Mouse (Mus musculus) midbrain, embryonic 11.5 days (tissue): ENCODE measurements around the gene Tk1. TPM values are rescaled to one million over a fixed set of nuclear protein-coding genes. Genes with fewer than 3 reads are reported as not detected.
"Not testable (repeated sequence)": the region's sequence is repeated elsewhere in the genome, so short reads cannot be mapped to it uniquely, and the experiment has no call there.

ENCODE experiments used
- ATAC-seq: fragments of 200-750 bp; cut with Nextera tagmentation; 2 replicates; pipeline ENCODE4 v1.8.0; 2017; ENCODE audit warnings: moderate TSS enrichment, moderate library complexity; ENCODE audit not compliant: low FRiP score
- DNase-seq: peaks from one replicate; pipeline ENCODE4 v3.0.0; 2015; ENCODE audit warnings: low spot score; ENCODE audit errors: missing footprints
- H3K27ac ChIP-seq: fragments of 300-500 bp; sonication (generic); 2 replicates; pipeline ENCODE4 v1.5.1; 2014; ENCODE audit warnings: low read depth, low read length
- H3K27me3 ChIP-seq: fragments of 300-500 bp; sonication (generic); 2 replicates; pipeline ENCODE4 v1.6.1; 2014; ENCODE audit warnings: mild to moderate bottlenecking, low read length, moderate library complexity, mixed read lengths; ENCODE audit not compliant: control insufficient read depth, insufficient read depth
- H3K36me3 ChIP-seq: fragments of 300-500 bp; sonication (generic); 2 replicates; pipeline ENCODE4 v1.6.1; 2014; ENCODE audit warnings: mild to moderate bottlenecking, low read length, moderate library complexity, mixed read lengths; ENCODE audit not compliant: control insufficient read depth, insufficient read depth
- H3K4me1 ChIP-seq: fragments of 300-500 bp; sonication (generic); 2 replicates; pipeline ENCODE4 v1.6.1; 2014; ENCODE audit warnings: low read length; ENCODE audit not compliant: control insufficient read depth, insufficient read depth
- H3K4me2 ChIP-seq: fragments of 300-500 bp; sonication (generic); 2 replicates; pipeline ENCODE4 v1.6.1; 2014; ENCODE audit warnings: mild to moderate bottlenecking, moderate library complexity
- H3K4me3 ChIP-seq: fragments of 300-500 bp; sonication (generic); 2 replicates; pipeline ENCODE4 v1.5.1; 2014; ENCODE audit warnings: low read depth, low read length
- H3K9ac ChIP-seq: fragments of 300-500 bp; sonication (generic); 2 replicates; pipeline ENCODE4 v1.6.1; 2014; ENCODE audit warnings: low read length
- H3K9me3 ChIP-seq: fragments of 300-500 bp; sonication (generic); 2 replicates; pipeline ENCODE4 v1.6.1; 2016; ENCODE audit warnings: low read length; ENCODE audit not compliant: control insufficient read depth
- WGBS: fragments of 180-500 bp; shearing (Covaris S2); extraction: QIAGEN DNeasy Blood & Tissue Kit; methylation state at CpG from one replicate; pipeline ENCODE4 v1.1.7; 2014; 5-methylcytosine and 5-hydroxymethylcytosine counted together
- polyA plus RNA-seq: library from polyadenylated mRNA; unstranded; fragments of >200 nt; fragmentation: Nextera tagmentation; extraction: Ambion mirVana; gene quantifications from 2 replicates; pipeline ENCODE4 v1.2.1, GENCODE M21; 2014

The Tk1 gene
- polyA plus RNA-seq, 1 experiment from 2014 or later: 87.1 TPM

DNA sequence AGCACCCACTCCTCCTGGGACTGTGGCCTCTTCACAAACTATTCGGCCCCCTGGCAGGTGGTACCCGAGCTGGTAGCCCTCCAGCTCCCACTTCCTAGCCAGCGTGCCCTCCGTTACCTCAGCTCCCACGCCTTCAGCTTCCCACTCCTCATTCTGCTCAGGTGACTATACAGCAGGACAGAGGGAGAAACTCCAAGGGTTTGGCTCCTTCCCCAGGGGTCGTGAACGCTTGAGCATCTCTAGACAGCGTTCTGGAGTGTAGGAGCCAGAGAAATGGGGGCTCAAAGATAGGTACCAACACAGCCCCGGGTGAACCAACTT, 34.5 kb downstream of the Tk1 start:
- H3K4me2 ChIP-seq: no peak overlapping the region
- DNase-seq: no peak
- WGBS: 88% methylated on average over 9 of the region's 9 CpGs
- H3K9me3 ChIP-seq: no peaks in the 10 kb centered on the region
- no peak overlapping the region for H3K9ac ChIP-seq
- no peak for ATAC-seq
- H3K27ac ChIP-seq: no peak overlapping the region
- H3K36me3 ChIP-seq: no peaks in the 10 kb centered on the region
- H3K27me3 ChIP-seq: peaks cover 8% of the 10 kb centered on the region
- no peaks in the 10 kb centered on the region for H3K4me1 ChIP-seq
- H3K4me3 ChIP-seq: no peak overlapping the region

DNA sequence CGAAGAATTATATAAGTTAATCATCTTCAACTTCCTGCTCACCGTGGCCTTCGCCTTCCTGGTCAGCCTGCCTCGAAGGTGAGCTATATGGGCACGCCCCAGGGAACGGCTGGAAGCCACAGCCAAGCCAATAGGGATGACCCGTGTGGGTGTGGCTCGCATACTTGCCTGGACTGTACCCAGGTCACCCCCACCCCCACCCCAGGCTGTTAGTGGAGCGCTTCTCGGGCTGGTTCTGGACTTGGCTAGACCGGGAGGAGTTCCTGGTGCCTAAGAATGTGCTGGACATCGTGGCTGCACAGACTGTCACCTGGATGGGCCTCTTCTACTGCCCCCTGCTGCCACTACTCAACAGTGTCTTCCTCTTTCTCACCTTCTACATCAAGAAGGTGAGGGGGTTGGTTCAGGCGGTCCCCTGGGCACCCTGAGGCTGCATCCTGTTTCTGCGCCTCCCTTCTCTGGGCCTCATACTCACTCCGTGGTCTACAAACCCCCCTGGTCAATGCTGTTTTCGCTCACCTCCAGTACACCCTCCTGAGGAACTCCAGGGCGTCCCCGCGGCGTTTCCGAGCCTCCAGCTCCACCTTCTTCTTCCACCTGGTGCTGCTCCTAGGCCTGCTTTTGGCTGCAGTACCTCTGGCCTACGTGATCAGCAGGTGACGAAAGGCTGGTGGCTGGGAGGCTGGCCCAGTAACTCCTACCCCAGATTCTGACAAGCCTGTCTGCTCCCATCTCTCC, 35.0 kb downstream of the Tk1 start:
- Histone ChIP-seq H3K4me3 (no peak overlapping the region), H3K27ac (no peak overlapping the region), H3K4me1 (no peaks in the 10 kb centered on the region), H3K9ac (no peak overlapping the region), H3K9me3 (no peaks in the 10 kb centered on the region), H3K4me2 (peak overlapping the region; percentile 6; the same call in 1 of the 2 replicates), H3K27me3 (peaks cover 8% of the 10 kb centered on the region), H3K36me3 (no peaks in the 10 kb centered on the region)
- peak; percentile 35; the same call in 1 of the 2 replicates for ATAC-seq
- 33% methylated on average over 23 of the region's 23 CpGs for WGBS
- peak; percentile 86 for DNase-seq

DNA sequence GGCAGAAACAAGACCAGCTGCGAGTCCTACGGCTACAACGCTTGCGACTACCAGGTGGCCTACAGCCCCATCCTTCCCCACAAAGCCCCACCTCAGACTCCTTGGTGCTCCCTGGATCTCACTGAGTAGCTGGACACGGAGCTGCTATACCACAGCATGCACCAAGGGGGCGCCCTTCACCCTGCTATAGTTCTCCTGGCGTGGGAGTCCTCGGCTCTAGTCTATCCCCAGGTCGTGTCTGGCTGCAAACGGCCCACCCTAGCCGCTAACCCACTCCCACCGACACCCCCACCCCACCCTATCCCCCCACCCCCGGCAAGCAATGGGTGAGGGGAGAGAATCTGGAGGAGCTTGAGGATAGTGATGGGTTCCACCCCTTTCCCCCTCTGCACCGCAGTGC, 35.6 kb downstream of the Tk1 start:
- no peaks in the 10 kb centered on the region for H3K36me3 ChIP-seq
- H3K4me1 ChIP-seq: no peaks in the 10 kb centered on the region
- H3K27ac ChIP-seq: no peak overlapping the region
- no peak overlapping the region for H3K9ac ChIP-seq
- H3K4me2 ChIP-seq: peak overlapping the region; percentile 6; the same call in 1 of the 2 replicates
- ATAC-seq (peak; percentile 42; the same call in 1 of the 2 replicates), DNase-seq (peak; percentile 93)
- H3K27me3 ChIP-seq: peaks cover 8% of the 10 kb centered on the region
- no peak overlapping the region for H3K4me3 ChIP-seq
- 5% methylated on average over 14 of the region's 14 CpGs for WGBS
- no peaks in the 10 kb centered on the region for H3K9me3 ChIP-seq

DNA sequence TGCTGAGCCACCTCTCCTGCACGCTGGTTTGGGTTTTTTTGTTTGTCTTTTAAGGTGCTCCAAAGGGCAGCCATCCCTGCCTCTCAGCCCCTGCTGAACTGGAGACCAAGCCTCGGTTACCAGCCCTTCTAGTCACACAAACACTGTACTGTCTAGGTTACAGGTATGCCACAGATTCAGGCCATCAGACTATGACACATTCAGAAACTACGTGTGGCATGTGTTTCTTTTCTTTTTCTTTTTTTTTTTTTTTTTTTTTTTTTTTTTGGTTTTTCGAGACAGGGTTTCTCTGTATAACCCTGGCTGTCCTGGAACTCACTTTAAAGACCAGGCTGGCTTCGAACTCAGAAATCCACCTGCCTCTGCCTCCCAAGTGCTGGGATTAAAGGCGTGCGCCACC, 37.4 kb downstream of the Tk1 start:
- DNase-seq, H3K4me2 ChIP-seq, H3K4me3 ChIP-seq, H3K9ac ChIP-seq, H3K27ac ChIP-seq, H3K4me1 ChIP-seq, ATAC-seq, H3K36me3 ChIP-seq, H3K9me3 ChIP-seq: not testable (repeated sequence)
- peaks cover 19% of the 10 kb centered on the region for H3K27me3 ChIP-seq
- WGBS: 84% methylated on average over 7 of the region's 7 CpGs

DNA sequence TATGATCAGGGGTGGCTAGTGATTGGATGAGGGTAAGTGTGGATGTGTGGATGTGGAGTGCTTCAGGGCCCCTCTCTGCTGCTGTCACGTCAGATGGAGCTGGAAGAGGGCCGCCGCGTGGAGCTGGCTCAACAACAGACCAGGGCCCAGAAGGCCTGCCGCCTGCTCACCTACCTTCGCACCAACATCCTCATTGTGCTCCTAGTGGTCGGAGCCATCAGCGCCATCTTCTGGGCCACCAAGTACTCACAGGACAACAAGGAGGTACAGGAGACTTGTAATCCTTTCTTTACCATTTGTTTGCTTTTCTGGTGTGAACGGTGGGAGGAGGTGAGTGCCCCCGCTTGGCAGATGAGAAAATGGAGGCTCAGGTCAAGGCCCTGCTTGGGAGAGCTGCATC, 39.6 kb downstream of the Tk1 start:
- no peaks in the 10 kb centered on the region for H3K9me3 ChIP-seq

DNA sequence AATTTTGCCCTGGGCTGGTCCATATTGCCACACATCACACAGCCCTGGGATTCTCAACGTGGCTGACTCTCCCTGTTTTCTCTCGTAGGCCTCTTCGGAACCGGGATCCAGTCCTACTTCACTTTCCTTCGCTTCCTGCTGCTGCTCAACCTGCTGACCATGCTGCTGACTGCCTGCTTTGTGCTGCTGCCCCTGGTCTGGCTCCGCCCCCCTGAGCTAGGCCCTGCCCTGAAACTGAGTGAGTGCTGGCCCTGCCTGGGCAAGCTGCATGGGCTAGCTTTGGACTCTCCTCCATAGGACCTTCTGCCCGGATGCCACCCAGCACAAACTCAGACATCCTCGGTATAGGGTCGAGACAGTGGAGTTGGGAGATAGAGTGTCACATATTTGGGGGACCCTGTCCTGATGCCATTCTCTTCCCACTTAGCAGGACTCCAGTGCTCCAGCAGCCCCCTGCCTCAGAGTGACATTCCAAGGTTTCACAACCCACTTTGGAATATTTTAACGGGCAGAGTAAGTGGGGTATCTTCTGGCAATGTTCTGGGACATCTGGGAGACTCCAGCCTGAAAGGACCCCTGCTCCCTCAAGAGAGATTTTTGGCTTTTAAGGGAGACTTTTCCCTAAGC, 42.1 kb downstream of the Tk1 start:
- H3K4me1 ChIP-seq: peaks cover 17% of the 10 kb centered on the region
- no peak overlapping the region for H3K9ac ChIP-seq
- WGBS: 31% methylated on average over 10 of the region's 10 CpGs
- H3K9me3 ChIP-seq: no peaks in the 10 kb centered on the region
- no peaks in the 10 kb centered on the region for H3K36me3 ChIP-seq
- no peak overlapping the region for H3K27ac ChIP-seq
- peak overlapping the region; percentile 58 for H3K4me2 ChIP-seq
- no peak overlapping the region for H3K4me3 ChIP-seq
- ATAC-seq (no peak), DNase-seq (no peak)
- peaks cover 47% of the 10 kb centered on the region for H3K27me3 ChIP-seq

More for the DNA sequence above, 39.6 kb downstream of the Tk1 start:
- Histone ChIP-seq H3K4me3 (no peak overlapping the region), H3K9ac (no peak overlapping the region), H3K4me1 (no peaks in the 10 kb centered on the region), H3K36me3 (no peaks in the 10 kb centered on the region), H3K27ac (no peak overlapping the region), H3K4me2 (no peak overlapping the region), H3K27me3 (peaks cover 36% of the 10 kb centered on the region)
- WGBS: 8% methylated on average over 10 of the region's 10 CpGs
- ATAC-seq: peak; percentile 13; the same call in 1 of the 2 replicates
- DNase-seq: no peak

DNA sequence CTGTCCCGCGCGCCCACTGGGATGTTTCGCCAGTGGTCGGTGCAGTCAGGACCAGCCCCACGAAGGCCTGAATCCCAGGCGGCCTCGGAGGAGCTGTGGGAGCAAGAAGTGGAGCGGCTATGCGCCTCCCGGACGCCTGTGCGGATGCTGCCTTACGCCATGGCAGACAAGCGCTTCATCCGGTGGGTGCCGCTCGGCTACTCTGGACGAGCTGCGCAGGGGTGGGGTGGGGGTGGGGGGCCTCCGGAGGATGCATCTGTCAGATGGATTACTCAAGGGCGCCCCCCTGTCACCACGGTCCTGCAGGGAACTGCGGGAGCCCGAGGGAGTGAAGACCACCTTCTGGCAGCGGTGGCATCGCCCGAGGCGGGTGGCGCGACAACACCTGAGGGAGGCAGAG, 42.8 kb downstream of the Tk1 start:
- WGBS: 3% methylated on average over 31 of the region's 31 CpGs
- peak overlapping the region; percentile 14 for H3K4me3 ChIP-seq
- ATAC-seq (peak; percentile 39; the same call in 1 of the 2 replicates), DNase-seq (peak; percentile 94)
- no peak overlapping the region for H3K27ac ChIP-seq
- peak overlapping the region; percentile 42; the same call in 1 of the 2 replicates for H3K9ac ChIP-seq
- H3K36me3 ChIP-seq: no peaks in the 10 kb centered on the region
- peaks cover 17% of the 10 kb centered on the region for H3K4me1 ChIP-seq
- H3K9me3 ChIP-seq: no peaks in the 10 kb centered on the region
- peaks cover 47% of the 10 kb centered on the region for H3K27me3 ChIP-seq
- peak overlapping the region; percentile 58 for H3K4me2 ChIP-seq

DNA sequence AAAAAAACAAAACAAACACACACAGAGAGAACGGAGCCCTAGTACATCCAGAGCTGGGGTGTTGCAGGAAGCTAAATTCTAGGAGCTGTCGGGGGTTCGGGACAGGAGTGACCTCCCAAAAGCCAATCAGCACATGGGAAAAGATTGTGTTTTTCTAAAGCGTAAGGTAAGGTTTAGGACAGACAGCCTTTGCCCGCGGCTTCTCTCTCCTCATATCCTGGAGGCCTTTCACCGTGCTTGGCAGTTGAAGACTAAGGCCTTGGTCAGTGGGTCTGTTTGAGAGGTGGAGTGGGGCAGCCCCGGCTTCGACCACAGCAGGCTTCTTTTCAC, 43.2 kb downstream of the Tk1 start:
- Histone ChIP-seq H3K36me3 (no peaks in the 10 kb centered on the region), H3K9me3 (no peaks in the 10 kb centered on the region), H3K27ac (no peak overlapping the region), H3K9ac (peak overlapping the region; percentile 42; the same call in 1 of the 2 replicates), H3K4me2 (peak overlapping the region; percentile 58), H3K27me3 (peaks cover 47% of the 10 kb centered on the region), H3K4me1 (peaks cover 17% of the 10 kb centered on the region), H3K4me3 (peak overlapping the region; percentile 14)
- DNase-seq (no peak), ATAC-seq (no peak)
- WGBS: 42% methylated on average over 9 of the region's 9 CpGs

DNA sequence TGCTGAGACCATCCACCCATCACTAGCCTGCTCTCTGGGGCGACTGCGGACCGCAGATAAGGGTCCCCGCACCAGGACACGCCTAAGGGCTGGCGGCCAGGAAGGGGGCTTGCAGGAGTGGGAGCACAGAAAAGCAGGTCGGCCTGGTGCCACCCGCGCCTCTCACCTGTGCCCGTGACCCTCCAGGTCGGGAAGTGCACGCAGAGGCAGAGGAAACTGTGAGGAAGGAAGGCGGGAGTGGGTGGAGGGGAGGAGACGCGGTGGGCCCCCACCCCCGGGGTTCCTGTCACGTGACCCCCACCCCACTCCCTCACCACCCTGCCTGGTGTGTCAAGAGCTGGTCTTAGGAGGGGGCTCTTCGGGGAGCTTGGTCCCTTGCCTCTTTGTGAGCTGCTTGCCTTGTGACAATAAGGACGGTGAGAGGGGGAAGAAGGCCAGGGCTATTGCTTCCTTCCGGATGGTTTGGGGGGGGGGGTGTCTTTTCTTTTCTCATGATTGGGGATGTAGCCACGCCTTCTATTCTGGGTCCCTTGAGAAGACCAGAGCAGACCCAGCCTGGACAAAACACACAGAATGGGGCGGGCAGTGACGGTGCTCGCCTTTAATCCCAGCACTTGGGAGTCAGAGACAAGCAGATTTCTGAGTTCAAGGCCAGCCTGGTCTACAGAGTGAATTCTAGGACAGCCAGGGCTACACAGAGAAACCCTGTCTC, 43.7 kb downstream of the Tk1 start, which contains the start of the genes Tmc8 and Tmc6:
TSS of gene Tmc8 (plus strand) at position 84 of the 712 bp plus-strand sequence.
TSS of gene Tmc6 (minus strand) at position 206 of the 712 bp plus-strand sequence.
- Histone ChIP-seq H3K9me3 (no peaks in the 10 kb centered on the region), H3K36me3 (no peaks in the 10 kb centered on the region), H3K27me3 (peaks cover 47% of the 10 kb centered on the region), H3K27ac (peak within 1 kb of the TSS; percentile 47), H3K4me2 (peak within 1 kb of the TSS; percentile 58), H3K4me3 (peak within 1 kb of the TSS; percentile 14), H3K9ac (peak within 1 kb of the TSS; percentile 42; the same call in 1 of the 2 replicates), H3K4me1 (peaks cover 17% of the 10 kb centered on the region)
- 39% methylated on average over 24 of the region's 24 CpGs for WGBS
- DNase-seq: no peak
- ATAC-seq: no peak
